Mouse (Mus musculus): Measurements from ENCODE around the gene Kcnj2.

- TF ChIP-seq CTCF (IDR thresholded peaks at IDR 0.05; ENCODE audit: low read depth) (no peak), EP300 (optimal IDR thresholded peaks at IDR 0.05) (no peak)
Measured at GRCm38 (mm10) chr11:111054854-111055822, 10.8 kb upstream of the Kcnj2 start.
